Mouse (Mus musculus) adrenal gland, postnatal 25 days (tissue): ENCODE measurements around the gene Gm20517. TPM values are rescaled to one million over a fixed set of nuclear protein-coding genes. Genes with fewer than 3 reads are reported as not detected.
"Not testable (repeated sequence)": the region's sequence is repeated elsewhere in the genome, so short reads cannot be mapped to it uniquely, and the experiment has no call there.

ENCODE experiments used
- DNase-seq: peaks from one replicate; pipeline ENCODE4 v3.0.0; 2021; ENCODE audit warnings: mixed read lengths
- total RNA-seq: library from RNA; stranded (reverse); gene quantifications from 2 replicates; pipeline ENCODE4 v1.2.3, GENCODE M21; 2021

The Gm20517 gene
- total RNA-seq, 1 experiment from 2014 or later, result 3.9 TPM

DNA sequence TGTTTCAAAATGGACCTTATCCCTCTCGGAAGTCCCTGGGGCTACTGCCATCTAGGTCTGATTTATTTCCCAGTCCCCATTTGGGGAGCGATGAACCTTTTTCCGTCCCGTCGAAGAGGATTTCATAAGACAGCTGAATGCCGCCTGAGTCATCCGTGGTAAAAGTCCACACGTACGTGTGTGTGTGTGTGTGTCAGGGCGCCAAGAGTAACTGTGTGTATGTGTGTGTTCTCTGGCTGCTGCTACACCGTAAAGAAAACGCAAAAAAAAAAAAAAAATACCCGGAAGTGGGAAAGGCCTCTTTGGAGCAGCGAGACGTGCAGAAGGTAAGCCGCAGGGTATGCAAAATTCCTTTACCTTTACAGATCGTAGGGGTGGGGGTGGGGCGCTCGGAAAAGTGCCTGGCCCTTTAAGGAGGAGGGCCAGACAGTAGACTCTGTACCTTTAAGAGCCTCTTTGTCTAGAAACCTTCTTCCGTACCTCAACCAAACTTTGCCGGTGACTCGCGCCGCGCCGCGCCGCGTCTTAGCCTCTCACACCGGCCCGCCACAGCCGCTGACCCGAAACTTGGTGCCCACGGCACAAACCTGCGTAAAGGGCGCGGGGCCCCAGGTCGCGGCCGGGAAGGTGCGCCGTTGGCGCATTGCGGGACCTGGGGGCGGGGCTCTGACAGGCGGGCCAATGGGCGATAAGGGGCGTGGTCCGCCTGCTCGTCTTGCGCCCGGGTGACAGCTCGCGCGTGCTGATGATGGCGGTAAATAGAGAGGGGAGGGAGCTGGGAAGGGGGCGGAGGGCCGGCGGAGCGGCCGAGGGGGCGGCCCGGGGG is 17.7 kb downstream of the Gm20517 start:
- peak; percentile 95 for DNase-seq

DNA sequence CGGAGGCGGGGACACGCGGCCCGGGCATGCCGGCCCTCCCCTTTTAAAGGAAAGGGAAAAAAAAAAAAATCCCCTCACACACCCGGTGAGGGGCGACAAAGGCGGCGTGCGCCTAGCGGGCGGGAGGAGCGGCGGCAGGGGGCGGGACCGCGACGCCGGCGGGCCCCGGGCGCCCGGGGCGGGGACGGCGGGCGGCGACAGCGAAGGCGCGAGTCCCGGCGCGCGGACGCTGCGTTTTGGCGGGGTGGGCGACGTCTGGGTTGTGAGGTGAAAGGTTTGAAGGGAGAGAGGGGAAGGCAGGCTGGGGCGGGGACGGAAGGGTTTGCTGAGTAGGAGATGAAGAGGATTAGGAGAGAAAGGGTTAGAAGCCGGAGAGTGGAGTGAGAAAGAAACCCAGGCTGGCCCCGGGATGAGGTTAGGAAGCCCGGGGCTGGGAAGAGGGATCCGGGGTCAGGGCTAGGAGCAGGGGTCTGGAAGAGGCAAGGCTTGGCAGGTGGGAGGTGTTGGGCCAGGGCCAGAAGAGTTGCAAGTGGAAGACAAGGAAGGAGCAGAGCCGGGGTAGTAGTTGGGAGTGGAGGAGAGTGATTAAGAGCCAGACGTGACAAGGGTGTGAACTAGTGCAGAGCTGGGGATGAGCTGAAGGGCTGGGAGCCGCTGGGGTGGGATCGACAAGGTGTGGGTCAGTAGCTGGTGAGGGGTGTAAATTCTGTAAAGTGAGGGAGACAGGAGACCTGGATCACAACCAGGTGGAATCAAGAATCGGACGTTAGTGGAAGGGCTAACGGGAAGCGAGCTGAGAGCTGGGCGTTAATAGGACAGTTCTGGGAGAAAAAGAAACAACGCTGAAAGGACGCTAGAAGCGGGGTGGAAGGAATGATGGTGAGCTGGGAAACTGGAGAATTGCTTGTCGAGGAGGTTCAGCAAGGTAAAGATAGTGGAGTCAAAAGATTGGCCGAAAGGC is 18.6 kb downstream of the Gm20517 start:
- DNase-seq, result no peak

DNA sequence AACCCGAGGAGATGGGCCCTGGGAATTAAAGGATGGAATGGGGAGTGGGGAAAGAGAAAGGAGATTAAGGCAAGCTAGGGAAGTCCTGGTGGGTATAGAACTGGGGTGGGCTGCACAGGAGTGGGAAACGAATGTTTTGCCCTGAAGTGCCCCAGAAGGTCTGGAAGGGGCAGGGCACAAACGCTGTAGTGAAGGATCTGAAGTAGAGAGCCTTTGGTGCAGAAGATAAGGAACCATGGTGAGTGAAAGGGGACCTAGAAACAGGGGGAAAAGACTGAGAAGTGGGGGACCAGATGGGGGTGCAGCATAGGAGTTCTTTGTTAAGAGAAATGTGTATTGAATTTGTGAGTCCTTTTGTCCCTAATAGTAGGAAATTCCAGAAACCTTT is 19.3 kb downstream of the Gm20517 start, which contains the start of gene Usp49:
Gene Usp49 (plus strand): TSS at position 13 of the 388 bp plus-strand sequence.
- no peak for DNase-seq

DNA sequence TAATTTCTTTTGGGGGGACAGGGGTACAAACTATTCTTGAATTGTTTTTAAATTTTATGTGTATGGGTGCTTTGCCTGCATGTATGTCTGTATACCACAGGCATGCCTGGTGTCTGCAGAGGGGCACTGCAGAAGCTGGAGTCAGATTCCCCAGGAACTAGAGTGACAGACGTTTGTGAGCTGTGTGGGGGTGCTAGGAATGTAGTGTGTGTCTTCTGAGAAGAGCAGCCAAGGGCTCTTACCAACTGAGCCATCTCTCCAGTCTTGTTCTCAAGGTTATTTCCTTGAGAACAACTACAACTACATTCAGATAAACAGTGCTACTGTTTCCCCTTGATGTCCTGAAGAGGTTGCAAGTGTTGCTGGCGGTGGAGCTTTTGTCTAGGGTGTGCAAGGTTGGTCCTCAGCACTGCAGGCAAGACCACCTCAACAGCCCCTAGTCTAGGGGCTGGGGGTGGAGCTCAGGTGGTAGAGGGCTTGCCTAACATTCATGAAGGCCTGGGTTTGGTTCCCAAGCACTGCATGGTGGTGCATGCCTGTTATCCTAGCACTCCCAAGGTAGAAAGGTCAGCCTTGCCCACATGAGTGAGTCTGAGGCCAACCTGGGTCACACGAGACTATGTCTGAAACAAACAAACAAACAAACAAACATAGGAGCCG is 20.9 kb downstream of the Gm20517 start:
- DNase-seq, result no peak

DNA sequence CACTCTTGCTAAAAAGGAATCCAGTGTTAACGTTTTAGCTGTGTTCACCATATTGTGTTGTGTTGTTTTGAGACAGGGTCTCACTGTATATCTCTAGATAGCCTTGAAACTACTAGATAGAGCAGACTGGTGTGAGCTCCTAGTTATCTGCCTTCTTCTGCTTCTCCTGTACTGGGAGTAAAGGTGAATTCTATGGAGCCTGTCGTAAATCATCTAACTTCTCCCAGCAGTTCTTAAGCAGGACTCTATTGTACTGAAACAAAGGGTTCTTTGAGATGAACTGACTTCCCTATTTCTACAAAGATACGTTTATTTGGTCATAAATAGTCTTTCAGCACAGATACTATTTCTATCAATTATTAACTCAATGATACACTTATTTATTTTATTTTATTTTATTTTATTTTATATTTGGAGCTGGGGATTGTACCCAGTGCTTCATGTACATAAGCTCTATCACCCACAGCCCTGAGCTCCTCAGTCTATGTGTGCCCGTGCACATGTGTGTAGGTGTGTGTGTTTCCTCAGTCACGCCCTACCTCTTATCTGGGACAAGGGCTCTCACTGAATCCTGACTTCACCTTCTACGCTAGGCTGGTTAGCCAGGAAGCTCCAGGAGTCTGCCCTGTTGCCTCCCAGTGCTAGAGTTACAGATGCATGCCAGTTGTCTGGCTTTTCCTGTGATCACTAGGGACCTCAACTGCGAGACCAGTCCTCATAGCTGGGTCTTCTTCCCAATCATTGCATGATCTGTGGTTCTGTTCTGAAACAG is 22.8 kb downstream of the Gm20517 start:
- no peak for DNase-seq

DNA sequence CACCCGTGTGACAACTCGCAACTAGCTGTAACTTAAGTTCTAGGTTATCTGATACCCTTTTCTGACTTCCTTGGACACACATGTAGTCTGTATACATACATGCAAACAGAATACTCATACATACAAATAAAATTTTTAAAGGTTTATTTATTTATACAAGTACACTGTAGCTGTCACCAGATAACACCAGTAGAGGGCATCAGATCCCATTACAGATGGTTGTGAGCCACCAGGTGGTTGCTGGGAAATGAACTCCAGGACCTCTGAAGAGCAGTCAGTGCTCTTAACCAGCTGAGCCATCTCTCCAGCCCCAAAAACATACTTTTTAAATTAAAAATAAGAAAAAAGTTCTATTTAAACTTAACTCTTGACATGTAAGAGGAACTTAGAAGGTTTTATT is 31.6 kb downstream of the Gm20517 start:
- no peak for DNase-seq

DNA sequence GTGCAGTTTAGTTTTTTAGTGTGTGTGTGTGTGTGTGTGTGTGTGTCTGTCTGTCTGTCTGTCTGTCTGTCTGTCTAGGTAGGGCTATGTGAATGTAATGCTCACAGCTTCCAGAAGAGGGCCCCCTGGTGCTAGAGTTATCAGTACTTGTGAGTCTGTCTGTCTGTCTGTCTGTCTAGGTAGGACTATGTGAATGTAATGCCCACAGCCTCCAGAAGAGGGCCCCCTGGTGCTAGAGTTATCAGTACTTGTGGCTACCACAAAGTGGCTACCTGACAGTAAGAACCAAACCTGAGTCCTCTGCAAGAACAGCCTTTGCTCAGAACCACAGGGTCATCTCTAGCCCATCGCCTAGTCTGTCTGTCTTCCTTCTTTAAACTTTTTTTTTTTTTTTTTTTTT is 35.3 kb downstream of the Gm20517 start:
- DNase-seq, result peak; percentile 41

DNA sequence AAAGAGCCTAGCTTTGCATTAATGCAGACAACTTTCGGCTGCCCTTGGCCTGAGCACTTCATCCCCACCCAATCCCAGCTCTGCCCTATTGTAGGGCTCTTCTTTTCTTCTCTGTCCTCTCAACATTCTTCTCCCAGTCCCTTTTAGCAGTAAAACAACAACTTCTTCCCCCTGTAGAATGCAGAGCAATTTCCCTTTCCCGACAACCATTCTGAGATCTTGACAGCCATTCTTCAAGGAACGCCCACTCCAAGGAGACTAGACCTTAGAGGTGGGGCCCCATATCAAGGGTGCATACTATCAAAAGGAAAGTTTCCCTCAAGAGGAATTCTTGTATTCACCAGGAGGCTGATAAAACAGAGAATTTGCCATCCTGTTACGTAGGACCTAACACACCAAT is 37.6 kb downstream of the Gm20517 start:
- DNase-seq, result no peak

DNA sequence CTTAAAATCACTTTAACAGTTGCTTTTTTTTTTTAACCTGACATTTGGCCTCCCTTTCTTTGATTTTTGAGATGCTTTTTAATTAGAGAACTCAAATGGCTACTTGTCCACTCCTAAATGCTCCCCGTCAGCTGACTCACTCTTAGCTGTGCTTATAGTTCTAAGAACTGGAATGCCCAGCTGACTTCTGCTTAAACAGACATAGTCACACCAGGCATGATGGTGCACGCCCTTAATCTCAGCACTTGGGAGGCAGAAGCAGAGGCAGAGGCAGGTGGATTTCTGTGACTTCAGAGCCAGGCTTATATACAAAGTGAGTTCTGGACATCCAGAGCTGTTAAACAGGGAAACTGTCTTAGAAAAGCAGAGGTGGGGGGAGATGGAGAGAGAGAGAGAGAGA is 40.6 kb downstream of the Gm20517 start:
- no peak for DNase-seq

DNA sequence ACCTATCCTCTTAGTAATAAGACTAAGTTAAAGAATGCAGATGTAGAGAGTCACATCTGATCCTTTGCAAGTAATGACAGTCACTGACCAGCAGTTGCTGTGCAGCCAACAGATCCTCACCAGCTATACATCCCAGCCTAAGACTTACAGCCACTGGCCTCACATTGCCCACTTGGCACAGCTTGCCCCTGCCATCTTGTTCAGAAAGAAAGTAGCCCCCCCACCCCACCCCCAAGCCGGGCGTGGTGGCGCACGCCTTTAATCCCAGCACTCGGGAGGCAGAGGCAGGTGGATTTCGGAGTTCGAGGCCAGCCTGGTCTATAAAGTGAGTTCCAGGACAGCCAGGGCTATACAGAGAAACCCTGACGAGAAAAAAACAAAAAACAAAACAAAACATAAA is 43.0 kb downstream of the Gm20517 start:
- not testable (repeated sequence) for DNase-seq

DNA sequence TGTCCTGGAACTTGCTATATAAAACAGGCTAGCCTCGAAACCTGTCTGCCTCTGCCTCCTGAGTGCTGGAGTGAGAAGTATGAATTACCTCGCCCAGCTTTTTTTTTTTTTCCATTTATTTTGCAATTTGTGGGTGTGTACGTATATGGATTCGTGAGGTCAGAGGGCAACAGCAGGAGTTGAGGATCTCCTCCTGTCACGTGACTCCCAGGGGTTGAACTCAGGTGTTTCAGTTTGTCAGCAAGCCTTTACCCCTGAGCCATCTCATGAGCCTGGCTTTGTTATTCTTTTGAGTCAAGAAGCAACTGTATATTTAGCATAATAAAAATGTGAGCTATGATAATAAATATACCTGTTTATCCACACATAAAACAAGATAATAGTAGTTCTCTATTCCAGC is 44.3 kb downstream of the Gm20517 start:
- DNase-seq, result no peak

DNA sequence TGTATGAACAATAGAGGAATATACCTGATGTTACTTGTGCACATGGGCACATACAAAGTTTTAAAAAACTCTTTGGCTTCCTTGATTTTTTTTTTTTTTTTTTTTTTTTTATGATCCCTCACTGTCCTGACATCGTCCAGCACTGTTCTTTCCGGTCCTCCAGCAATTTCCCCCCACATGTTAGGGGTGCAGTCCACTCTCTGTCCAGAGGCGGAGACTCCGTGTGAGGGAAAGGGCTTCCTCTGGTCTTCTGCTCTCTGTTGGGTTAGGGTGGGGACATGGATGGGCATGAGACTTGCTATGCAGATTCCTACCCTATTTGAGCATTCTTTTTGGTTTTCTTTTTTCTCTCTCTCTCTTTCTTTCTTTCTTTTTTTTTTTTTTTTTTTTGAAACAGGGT is 46.5 kb downstream of the Gm20517 start:
- DNase-seq, result no peak

DNA sequence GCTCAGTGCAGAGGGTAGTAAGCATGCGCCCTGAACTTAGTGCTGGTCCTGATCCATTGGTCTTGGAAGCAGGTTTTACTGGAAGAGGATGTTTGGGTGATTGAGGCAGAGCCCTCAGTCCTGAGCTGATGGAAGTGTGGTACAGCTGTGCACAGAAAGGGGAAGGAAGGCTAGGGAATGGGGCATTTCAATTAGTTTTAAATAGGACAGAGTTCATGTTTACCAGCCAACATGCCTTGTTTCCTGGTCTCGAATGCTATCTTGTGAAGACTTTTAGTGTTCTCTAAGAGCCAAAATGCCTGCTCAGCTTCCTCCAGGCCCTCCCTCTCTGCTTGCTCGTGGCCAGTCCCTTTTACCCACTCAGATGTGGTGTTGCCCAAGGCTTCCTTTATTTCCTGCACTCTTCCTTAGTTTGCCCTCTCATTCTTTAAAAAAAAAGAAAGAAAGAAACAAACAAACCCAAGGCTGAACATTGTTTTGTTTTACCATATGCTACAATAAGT is 47.4 kb downstream of the Gm20517 start:
- no peak for DNase-seq

DNA sequence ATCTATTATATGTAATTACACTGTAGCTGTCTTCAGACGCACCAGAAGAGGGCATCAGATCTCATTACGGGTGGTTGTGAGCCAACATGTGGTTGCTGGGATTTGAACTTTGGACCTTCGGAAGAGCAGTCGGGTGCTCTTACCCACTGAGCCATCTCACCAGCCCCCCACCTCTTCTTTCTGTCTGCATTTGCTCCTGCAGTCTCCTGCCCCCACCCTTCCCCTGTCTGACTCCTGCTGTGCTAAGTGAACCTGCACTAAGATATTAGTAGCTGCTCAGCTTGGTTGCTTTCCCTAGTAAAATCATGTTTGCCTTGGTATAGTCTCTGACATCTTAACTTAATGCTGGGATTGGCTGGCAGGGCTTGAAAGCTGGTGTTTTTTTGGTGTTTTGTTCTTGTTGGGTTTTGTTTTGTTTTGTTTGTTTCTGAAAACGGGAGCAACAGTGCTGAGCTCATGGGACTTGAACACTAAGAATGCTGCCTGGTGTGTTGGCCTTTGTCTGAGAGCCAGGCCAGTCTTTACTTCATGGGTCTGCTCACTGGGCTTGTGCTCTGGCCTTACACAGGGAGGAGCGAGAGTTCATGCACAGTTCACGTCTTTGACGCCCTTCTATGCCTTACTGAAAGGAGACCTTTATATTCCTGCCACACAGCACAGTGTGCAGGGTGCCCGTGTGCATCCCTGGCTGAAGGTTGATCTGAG is 51.8 kb downstream of the Gm20517 start:
- no peak for DNase-seq

DNA sequence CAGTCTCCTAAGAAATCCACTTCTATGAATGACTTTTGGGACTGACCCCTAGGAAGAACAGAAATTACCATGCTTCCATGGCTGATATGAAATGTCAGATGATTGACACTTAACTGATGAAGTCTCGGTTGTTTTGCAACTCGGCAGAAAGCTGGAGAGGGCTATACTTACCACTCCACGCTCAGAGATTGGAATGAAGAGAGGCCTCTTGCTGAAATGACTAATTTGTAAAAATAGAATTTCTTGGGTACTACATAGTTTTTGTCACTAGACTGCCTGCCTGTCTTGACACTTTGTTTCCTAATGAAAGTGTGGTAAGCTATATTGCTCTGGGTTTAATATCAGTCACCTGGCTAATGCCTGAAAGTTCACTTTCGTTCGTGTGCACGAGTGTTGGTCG is 53.1 kb downstream of the Gm20517 start:
- DNase-seq, result no peak

DNA sequence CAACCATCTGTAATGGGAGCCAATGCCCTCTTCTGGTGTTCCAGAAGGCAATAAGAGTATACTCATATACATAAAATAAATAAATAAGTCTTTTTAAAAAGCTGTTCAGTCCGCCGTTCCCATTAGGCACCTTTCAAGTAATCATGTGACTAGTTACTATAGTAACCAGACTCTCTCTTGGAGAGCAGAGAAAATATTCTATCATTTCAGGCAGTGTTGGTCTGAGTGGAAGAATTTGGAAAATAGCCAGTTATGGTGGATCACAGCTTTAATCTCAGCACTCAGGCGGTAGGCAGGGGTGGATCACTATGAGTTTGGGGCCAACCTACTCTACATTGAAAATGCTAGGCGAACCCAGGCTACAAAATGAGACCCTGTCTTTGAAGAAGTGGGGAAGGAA is 57.8 kb downstream of the Gm20517 start:
- no peak for DNase-seq

DNA sequence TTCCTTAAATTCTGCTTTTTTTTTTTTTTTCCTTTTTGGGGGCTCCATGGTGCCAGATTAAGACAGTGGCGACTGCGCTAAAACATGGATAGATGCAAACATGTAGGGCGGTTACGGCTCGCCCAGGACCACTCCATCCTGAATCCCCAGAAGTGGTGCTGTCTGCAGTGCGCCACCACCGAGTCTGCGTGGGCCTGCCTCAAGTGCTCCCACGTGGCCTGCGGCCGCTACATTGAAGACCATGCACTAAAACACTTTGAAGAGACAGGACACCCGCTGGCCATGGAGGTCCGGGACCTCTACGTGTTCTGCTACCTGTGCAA is 60.6 kb downstream of the Gm20517 start:
- no peak for DNase-seq

DNA sequence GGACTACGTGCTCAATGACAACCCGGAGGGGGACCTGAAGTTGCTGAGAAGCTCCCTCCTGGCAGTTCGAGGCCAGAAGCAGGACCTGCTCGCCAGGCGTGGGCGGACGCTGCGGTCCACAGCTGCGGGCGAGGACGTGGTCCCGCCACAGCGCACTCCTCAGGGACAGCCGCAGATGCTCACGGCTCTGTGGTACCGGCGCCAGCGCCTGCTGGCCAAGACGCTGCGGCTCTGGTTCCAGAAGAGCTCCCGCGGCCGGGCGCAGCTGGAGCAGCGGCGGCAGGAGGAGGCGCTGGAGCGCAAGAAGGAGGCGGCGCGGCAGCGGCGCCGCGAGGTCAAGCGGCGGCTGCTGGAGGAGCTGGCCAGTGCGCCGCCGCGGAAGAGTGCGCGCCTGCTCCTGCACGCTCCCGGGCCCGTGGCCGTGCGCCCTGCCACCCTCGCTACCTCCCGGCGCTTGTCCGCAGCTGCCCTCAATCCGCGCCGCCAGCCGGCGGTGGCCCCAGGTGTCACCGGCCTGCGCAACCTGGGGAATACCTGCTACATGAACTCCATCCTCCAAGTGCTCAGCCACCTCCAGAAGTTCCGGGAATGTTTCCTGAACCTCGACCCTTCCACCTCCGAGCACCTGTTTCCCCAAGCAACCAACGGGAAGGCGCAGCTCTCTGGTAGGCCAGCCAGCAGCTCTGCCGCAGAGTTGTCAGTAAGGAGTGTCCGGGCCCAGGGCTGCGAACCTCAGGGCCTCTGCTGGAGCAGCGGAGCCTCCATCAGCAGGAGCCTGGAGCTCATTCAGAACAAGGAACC is 61.1 kb downstream of the Gm20517 start:
- DNase-seq, result peak; percentile 72

DNA sequence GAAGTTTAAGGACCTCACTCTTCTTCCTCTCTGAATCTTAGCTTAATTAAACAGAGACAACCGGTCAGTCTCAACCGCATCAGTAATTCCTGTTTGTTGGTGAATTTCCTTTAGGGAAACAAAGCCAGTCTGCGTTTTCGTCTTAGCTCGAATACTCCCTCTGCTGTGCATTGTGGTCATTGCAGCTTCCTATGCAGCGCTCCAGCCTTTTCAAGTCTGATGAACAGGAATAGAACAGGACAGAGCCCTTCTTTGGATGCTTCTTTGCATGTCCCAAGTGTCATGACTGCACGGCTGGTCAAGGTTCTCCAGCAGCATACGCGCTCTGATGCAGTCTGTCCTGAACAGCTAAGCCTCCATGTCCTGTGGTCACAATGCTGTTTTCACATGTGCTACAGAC is 65.2 kb downstream of the Gm20517 start:
- peak; percentile 62 for DNase-seq

DNA sequence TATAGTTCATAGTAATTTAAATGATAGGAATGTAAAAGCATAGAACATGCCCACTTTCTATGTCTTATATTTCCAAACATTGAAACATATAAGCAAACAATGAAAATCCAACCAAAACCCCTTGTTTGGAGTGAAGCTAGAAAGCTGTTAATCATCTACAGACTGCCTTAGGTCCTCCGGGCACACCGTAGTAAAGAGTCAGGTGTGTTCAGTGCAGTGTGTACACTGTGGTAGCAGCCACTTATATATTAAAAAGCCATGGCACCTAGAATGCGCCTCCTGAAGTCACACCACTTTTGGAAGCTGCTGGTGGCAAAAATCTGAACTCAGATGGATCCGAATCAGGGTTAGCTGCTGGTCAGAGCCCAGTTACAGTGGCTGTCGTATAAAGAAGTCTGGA is 66.8 kb downstream of the Gm20517 start:
- no peak for DNase-seq
